Mouse (Mus musculus) embryonic fibroblast, embryonic 13.5 days (primary cell): ENCODE data around the gene Cfc1. TPM values are rescaled to one million over a fixed set of nuclear protein-coding genes. Genes with fewer than 3 reads are reported as not detected.

Experiments
- H3K27ac ChIP-seq: 2 replicates; pipeline ENCODE4 v1.5.1; 2012; ENCODE audit warnings: low read length, control low read depth, inconsistent platforms; ENCODE audit not compliant: insufficient read depth
- H3K4me1 ChIP-seq: 2 replicates; pipeline ENCODE4 v1.6.1; 2011; ENCODE audit warnings: low read length; ENCODE audit not compliant: control insufficient read depth, insufficient read depth
- H3K4me3 ChIP-seq: 2 replicates; pipeline ENCODE4 v1.5.1; 2011; ENCODE audit warnings: mild to moderate bottlenecking, control low read depth, low read length; ENCODE audit not compliant: insufficient read depth
- CTCF ChIP-seq: IDR thresholded peaks from 2 replicates; pipeline ENCODE4 v1.5.1; 2011; ENCODE audit warnings: mild to moderate bottlenecking, control low read depth, low read length, moderate library complexity, borderline replicate concordance; ENCODE audit not compliant: insufficient read depth
- POLR2A ChIP-seq: IDR thresholded peaks from 2 replicates; pipeline ENCODE4 v1.6.1; 2011; ENCODE audit warnings: low read depth, mild to moderate bottlenecking, control low read depth, low read length, moderate library complexity
- polyA plus RNA-seq: library from polyadenylated mRNA; stranded (reverse); fragments of >200 nt; gene quantifications from 2 replicates; pipeline ENCODE4 v1.2.4, GENCODE M21; 2011; ENCODE audit warnings: low read depth; ENCODE audit not compliant: missing spikeins, insufficient read length

The Cfc1 gene
- polyA plus RNA-seq, 1 experiment, result not detected

DNA sequence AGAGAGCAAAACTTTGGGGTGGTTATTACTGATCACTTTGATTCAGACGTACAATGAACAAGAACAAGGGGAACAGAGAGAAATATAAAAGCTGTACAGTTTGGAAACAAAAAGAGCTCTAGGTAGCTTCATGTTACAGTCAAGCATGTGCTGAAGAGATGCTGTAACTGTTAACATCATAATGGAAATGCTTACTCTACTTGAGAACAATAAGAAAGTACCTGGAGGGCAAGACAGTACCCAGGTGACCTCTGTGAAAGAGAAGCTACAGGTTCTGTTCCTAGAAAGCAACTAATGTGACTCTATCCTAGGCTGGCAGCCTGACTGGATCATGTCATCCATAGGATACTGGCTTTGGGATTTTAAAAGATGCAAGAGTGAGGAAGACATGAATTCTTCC lies 11.6 kb downstream of the Cfc1 start:
- Histone ChIP-seq H3K4me1 (no peaks in the 10 kb centered on the region), H3K27ac (no peak overlapping the region), H3K4me3 (no peak overlapping the region)
- no peak for TF ChIP-seq POLR2A
- no peak for TF ChIP-seq CTCF

DNA sequence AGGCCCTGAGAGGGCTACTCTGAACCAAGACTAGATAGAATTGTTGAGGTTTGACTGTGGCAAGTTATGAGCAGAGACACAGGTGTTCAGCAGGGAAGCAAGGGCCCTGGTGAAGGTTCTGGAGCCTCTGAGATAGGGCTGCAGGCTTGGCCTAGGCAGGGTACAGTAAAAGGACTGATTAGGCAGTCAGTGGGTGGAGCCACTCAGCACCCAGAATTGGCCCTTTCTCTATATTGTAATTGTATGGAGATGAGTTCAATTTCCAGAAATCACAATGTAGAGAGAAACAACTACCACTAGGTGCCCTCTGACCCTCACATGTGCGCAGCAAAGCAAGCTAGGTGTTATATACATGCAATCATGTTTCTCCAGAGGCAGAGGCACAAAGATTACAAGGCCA lies 18.2 kb downstream of the Cfc1 start:
- Histone ChIP-seq H3K4me3 (no peak overlapping the region), H3K4me1 (no peaks in the 10 kb centered on the region), H3K27ac (no peak overlapping the region)
- TF ChIP-seq CTCF (no peak), POLR2A (no peak)

DNA sequence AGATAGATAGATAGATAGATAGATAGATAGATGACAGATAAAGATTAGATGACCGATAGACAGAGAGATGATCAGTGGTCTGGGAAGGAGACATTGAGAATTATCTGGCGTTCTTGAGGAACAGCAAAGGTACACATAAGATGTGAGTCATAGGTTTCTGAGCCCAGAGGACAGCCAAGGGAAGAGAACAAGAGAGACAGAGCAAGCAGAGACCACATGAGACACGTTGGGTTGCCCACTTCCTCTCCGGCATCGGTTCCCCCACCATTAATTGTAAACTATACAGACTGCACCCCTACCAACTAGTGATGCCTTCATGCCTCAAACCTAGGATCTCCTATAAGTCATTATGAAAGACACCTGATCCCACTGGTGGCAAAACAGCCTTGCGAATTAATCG lies 18.8 kb downstream of the Cfc1 start:
- TF ChIP-seq CTCF (no peak), POLR2A (no peak)
- Histone ChIP-seq H3K4me3 (no peak overlapping the region), H3K4me1 (no peaks in the 10 kb centered on the region)

DNA sequence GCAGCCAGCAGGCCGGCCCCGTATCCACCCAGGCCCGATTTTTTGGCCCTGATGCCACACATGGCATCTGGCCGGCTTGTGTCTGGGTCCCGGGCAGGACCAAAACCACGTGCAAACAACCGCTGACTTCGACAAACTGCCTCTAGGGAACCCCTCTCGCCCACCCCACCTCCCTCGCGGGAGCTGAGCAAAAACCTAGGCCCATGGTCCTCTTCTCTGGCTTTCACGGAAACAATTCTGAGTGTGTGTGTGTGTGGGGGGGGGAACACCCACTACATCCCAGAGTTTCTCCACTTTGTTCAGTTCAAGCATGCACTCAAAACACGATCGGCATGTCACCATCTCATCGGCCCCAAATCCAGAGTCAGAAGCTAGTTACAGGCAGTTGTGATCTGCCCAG lies 25.4 kb downstream of the Cfc1 start, which contains the start of gene Prss40:
Gene Prss40 (minus strand): TSS at position 101 of the 400 bp plus-strand sequence.
- Histone ChIP-seq H3K4me3 (no peak within 1 kb of the TSS), H3K27ac (no peak within 1 kb of the TSS), H3K4me1 (no peaks in the 10 kb centered on the region)
- no peak for TF ChIP-seq POLR2A
- no peak for TF ChIP-seq CTCF

More for the DNA sequence above, 18.8 kb downstream of the Cfc1 start:
- H3K27ac ChIP-seq, result no peak overlapping the region

DNA sequence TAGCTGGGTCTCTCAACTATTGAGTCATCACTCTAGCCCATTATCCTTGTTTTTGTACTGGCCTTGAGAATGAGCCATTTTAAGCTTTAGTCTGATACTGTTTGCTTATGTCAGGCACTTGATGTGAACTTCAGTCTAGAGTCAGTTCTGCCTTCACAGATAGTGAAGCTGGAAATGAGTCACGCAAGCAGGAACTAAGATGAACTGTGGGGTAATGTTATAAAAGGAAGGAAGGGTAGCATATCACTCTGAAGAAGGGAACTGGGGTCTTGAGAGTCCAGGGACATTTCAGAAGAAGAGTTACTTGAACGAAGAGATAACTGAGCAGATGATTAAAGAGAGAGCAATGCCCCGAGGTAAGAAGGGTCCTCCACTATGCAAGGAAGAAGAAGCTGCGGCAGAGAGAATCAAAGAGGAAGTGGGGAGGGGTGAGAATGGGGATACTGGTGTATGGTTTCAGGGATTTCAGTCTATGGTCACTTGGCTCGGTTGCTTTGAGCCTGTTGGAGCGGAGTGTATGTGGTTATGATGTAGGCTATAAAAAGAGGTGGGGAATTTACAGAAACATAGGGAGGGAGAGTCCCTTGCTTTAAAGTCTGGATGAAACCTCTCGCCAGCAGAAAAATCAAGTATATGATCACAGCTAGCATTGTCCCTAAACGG lies 29.1 kb downstream of the Cfc1 start:
- Histone ChIP-seq H3K4me3 (no peak overlapping the region), H3K4me1 (no peaks in the 10 kb centered on the region), H3K27ac (no peak overlapping the region)
- TF ChIP-seq CTCF (no peak), POLR2A (no peak)

DNA sequence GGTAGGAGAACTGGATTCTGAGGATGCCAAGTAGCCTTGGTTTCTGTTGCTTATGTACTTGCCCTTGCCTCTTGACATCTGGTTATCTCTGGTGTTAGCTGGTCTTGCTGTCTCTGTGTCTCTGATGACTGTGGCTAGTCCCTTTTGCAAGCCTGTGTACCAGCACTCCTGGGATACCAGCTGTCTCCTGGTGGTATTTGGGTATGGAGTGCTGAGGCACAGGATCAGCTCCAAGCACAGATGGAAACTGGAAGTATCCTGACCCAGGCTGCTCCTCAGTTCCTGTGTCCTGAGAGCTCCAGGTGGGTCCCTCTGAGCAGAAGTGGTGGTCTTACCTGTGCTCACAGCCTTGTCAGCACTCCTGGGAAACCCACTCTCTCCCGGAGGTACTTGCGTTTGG lies 32.7 kb downstream of the Cfc1 start:
- Histone ChIP-seq H3K27ac (no peak overlapping the region), H3K4me3 (no peak overlapping the region), H3K4me1 (no peaks in the 10 kb centered on the region)
- TF ChIP-seq CTCF (no peak), POLR2A (no peak)

DNA sequence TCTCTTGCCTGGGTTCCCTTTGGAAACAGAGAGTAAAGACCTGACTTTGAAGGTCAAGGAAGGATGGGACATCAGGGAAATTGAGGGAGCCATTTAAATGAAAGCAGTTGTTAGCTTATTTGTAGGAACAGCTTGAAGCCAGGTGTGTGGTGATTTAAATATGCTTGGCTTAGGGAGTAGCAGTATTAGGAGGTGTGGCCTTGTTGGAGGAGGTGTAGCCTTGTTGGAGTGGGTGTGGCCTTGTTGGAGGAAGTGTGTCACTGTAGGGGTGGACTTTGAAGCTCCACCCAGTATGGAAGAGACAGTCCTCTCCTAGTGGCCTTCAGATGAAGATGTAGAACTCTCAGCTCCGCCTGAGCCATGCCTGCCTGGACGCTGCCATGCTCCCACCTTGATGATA lies 34.4 kb downstream of the Cfc1 start:
- Histone ChIP-seq H3K4me3 (no peak overlapping the region), H3K4me1 (no peaks in the 10 kb centered on the region), H3K27ac (no peak overlapping the region)
- TF ChIP-seq POLR2A (no peak), CTCF (no peak)

DNA sequence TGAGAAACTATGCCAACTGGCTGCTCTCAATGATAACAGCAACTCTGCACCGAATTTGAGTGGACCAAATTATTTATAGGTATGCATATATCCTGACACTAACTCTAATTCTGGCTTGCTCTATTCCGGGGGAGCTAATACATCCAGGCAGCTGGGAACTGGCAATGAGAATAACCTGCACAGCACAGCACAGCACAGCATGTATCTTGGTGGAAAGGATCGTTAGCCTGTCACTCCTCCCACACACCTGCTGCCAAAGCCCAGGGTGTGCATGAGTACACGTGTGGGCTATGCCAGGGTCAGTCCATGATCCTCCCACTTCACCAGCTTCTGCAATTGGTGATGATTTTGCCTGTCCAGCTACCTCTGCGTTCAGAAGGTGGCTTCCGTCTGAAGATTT lies 36.0 kb downstream of the Cfc1 start:
- Histone ChIP-seq H3K4me1 (no peaks in the 10 kb centered on the region), H3K27ac (no peak overlapping the region), H3K4me3 (no peak overlapping the region)
- TF ChIP-seq CTCF (no peak), POLR2A (no peak)

DNA sequence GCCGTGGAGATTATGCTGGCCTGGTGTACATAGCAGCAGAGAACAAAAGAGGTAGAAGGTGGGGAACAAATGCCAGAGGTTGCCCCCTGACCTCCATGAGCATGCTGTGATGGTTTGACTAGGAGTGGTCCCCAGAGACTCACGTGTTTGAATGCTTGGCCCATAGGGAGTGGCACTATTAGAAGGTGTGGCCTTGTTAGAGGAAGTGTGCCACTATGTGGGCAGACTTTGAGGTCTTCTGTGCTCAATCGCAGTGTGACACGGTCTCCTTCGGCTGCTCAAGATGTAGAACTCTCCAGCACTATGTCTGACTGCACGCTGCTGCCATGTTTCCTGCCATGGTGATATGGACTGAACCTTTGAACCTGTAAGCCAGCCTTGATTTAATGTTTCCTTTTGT lies 37.8 kb downstream of the Cfc1 start:
- no peak for TF ChIP-seq CTCF
- TF ChIP-seq POLR2A, result no peak
- no peaks in the 10 kb centered on the region for H3K4me1 ChIP-seq
- H3K27ac ChIP-seq, result no peak overlapping the region
- H3K4me3 ChIP-seq, result no peak overlapping the region

DNA sequence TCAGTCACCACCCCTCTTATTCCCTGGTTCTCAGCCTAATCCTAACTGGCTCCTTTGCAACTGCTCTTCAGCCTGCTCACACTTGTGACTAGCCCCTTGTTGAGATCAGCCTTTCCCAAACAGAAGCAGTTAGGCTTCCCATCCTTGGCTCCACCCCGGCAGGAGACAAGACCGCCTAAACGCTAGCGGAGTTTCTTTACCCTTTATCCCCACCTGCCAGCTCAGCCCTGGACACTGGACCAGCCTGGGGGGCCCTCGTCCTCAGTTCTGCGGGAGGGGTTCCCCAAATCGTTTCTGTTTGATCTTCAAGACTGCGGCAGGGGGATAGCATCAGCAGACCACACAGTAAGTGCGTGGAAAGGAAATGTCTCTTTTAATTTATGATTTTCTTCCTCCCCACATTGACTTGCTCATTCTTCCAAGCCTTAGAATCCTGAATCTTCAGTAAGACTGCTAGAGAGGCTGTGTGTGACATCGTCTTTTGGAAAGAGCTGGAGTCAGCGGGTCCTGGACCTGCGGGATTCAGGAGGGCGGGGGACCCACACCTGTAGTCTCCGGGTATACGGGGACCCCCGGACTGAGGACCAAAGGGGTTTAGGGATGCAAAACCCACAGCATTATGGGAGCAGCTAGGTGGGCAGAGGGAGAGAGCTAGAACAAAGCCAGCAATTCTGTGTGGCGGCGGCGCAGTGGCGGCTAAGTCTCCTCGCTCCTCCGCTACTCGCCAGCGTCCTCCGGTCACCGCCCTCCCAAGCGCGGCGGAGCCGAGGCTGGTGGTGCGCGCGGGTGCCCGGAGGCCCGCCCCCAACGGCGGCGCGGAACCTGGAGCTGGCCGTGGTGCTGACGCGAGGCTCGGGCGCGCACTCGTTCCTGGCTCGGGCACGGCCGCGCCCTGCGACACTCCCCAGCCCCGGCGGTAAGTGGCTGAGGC lies 43.7 kb downstream of the Cfc1 start, which contains the start of gene Amer3:
Gene Amer3 (plus strand): TSS at position 807 of the 931 bp plus-strand sequence.
- Histone ChIP-seq H3K4me1 (no peaks in the 10 kb centered on the region), H3K4me3 (no peak within 1 kb of the TSS), H3K27ac (no peak within 1 kb of the TSS)
- TF ChIP-seq POLR2A, result no peak
- TF ChIP-seq CTCF, result no peak

DNA sequence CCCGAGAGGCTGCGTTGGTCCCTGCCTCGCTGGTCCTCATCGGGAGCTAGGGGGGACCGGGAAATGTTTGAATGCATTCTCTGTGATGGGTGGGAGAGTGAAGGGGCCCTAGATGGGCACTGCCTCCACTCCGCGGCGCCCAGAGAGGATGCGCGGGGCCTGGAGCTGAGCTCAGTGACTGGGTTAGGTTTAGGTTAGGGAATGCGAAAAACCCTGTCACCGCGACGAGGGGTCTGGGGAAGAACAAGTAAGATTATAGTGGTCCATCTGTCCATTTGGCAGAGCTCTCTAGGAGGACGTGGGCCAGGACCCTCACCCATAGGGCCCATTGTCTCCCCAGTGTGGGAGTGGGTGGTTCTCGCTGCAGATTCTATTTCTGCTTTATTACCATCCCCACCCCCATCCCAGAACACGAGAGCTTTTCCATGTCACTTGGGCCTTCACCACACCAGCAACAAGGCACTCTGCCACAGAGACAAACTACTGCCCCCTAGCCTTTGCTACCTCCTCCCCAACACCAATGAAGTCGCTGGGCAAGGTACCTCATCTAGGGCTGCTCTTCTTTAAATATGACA lies 44.4 kb downstream of the Cfc1 start:
- TF ChIP-seq CTCF (no peak), POLR2A (no peak)
- Histone ChIP-seq H3K27ac (no peak overlapping the region), H3K4me3 (no peak overlapping the region), H3K4me1 (no peaks in the 10 kb centered on the region)
